Mouse (Mus musculus) erythroblast, embryonic 14.5 days (primary cell): ENCODE results near the gene Fam129a. TPM values are rescaled to one million over a fixed set of nuclear protein-coding genes. Genes with fewer than 3 reads are reported as not detected.
"Not testable (repeated sequence)": the region's sequence is repeated elsewhere in the genome, so short reads cannot be mapped to it uniquely, and the experiment has no call there.

Experiments
- H3K27me3 ChIP-seq: 2 replicates; pipeline ENCODE4 v1.6.1; 2012; ENCODE audit warnings: inconsistent platforms; ENCODE audit not compliant: control insufficient read depth
- H3K36me3 ChIP-seq: 2 replicates; pipeline ENCODE4 v1.6.1; 2012; ENCODE audit warnings: mild to moderate bottlenecking, inconsistent platforms; ENCODE audit not compliant: control insufficient read depth
- H3K4me1 ChIP-seq: 2 replicates; pipeline ENCODE4 v1.6.1; 2012; ENCODE audit warnings: inconsistent platforms; ENCODE audit not compliant: control insufficient read depth
- H3K4me3 ChIP-seq: replicated peaks from 2 replicates; pipeline ENCODE3; 2012; ENCODE audit warnings: moderate library complexity, mild to moderate bottlenecking, inconsistent platforms
- H3K9me3 ChIP-seq: 2 replicates; pipeline ENCODE4 v1.6.1; 2012; ENCODE audit warnings: low read length, inconsistent platforms, mixed read lengths; ENCODE audit not compliant: control insufficient read depth
- GATA1 ChIP-seq: IDR thresholded peaks from 2 replicates; pipeline ENCODE4 v1.6.1; 2012; ENCODE audit warnings: low read length, inconsistent platforms, mixed read lengths
- TAL1 ChIP-seq: IDR thresholded peaks from 3 replicates; pipeline ENCODE4 v1.6.1; 2012; ENCODE audit warnings: low read length, inconsistent platforms, mixed read lengths
- polyA plus RNA-seq: library from polyadenylated mRNA; stranded (reverse); fragments of >175 nt; gene quantifications from 2 replicates; pipeline ENCODE4 v1.2.3, GENCODE M21; 2012

Fam129a gene
- polyA plus RNA-seq, 1 experiment: 0.06 TPM

GRCm38 (mm10) chr1:151597677-151598297 is 26.8 kb downstream of the Fam129a start:
- H3K9me3 ChIP-seq: no peaks in the 10 kb centered on the region
- H3K36me3 ChIP-seq: no peaks in the 10 kb centered on the region
- TF ChIP-seq GATA1: no peak
- TF ChIP-seq TAL1: no peak
- no peaks in the 10 kb centered on the region for H3K27me3 ChIP-seq
- H3K4me1 ChIP-seq: peaks cover 5% of the 10 kb centered on the region
- no peak overlapping the region for H3K4me3 ChIP-seq

GRCm38 (mm10) chr1:151598876-151599275 is 27.9 kb downstream of the Fam129a start:
- Histone ChIP-seq H3K4me3 (no peak overlapping the region), H3K4me1 (peaks cover 5% of the 10 kb centered on the region), H3K9me3 (no peaks in the 10 kb centered on the region), H3K36me3 (no peaks in the 10 kb centered on the region), H3K27me3 (no peaks in the 10 kb centered on the region)
- no peak for TF ChIP-seq TAL1
- no peak for TF ChIP-seq GATA1

GRCm38 (mm10) chr1:151604328-151604727 is 33.3 kb downstream of the Fam129a start:
- no peaks in the 10 kb centered on the region for H3K4me1 ChIP-seq
- TF ChIP-seq TAL1 (no peak), GATA1 (no peak)
- H3K9me3 ChIP-seq: no peaks in the 10 kb centered on the region
- no peak overlapping the region for H3K4me3 ChIP-seq
- no peaks in the 10 kb centered on the region for H3K27me3 ChIP-seq
- H3K36me3 ChIP-seq: no peaks in the 10 kb centered on the region

- H3K4me1 ChIP-seq, H3K27me3 ChIP-seq, H3K36me3 ChIP-seq, H3K4me3 ChIP-seq, H3K9me3 ChIP-seq: not testable (repeated sequence)
Observed at GRCm38 (mm10) chr1:151607957-151608356, 37.0 kb downstream of the Fam129a start.

GRCm38 (mm10) chr1:151610621-151611020 is 39.6 kb downstream of the Fam129a start:
- H3K4me1 ChIP-seq: no peaks in the 10 kb centered on the region; the same call in 1 of the 2 replicates
- no peaks in the 10 kb centered on the region for H3K27me3 ChIP-seq
- no peak overlapping the region for H3K4me3 ChIP-seq
- H3K9me3 ChIP-seq: no peaks in the 10 kb centered on the region
- no peak for TF ChIP-seq GATA1
- TF ChIP-seq TAL1: no peak
- no peaks in the 10 kb centered on the region for H3K36me3 ChIP-seq

GRCm38 (mm10) chr1:151614320-151614935 is 43.4 kb downstream of the Fam129a start:
- TF ChIP-seq GATA1: no peak
- TF ChIP-seq TAL1: no peak
- Histone ChIP-seq H3K4me1 (peaks cover 19% of the 10 kb centered on the region), H3K36me3 (no peaks in the 10 kb centered on the region), H3K4me3 (no peak overlapping the region), H3K27me3 (no peaks in the 10 kb centered on the region), H3K9me3 (peaks cover 6% of the 10 kb centered on the region)

GRCm38 (mm10) chr1:151615625-151616024 is 44.6 kb downstream of the Fam129a start:
- no peaks in the 10 kb centered on the region for H3K27me3 ChIP-seq
- H3K4me3 ChIP-seq: no peak overlapping the region
- no peak for TF ChIP-seq GATA1
- no peak for TF ChIP-seq TAL1
- peaks cover 6% of the 10 kb centered on the region for H3K9me3 ChIP-seq
- H3K4me1 ChIP-seq: peaks cover 19% of the 10 kb centered on the region
- no peaks in the 10 kb centered on the region for H3K36me3 ChIP-seq

GRCm38 (mm10) chr1:151616555-151617205 is 45.7 kb downstream of the Fam129a start:
- H3K4me1 ChIP-seq: peaks cover 25% of the 10 kb centered on the region
- TF ChIP-seq GATA1 (no peak), TAL1 (no peak)
- no peak overlapping the region for H3K4me3 ChIP-seq
- H3K27me3 ChIP-seq: no peaks in the 10 kb centered on the region
- H3K36me3 ChIP-seq: no peaks in the 10 kb centered on the region
- H3K9me3 ChIP-seq: peaks cover 6% of the 10 kb centered on the region

GRCm38 (mm10) chr1:151618251-151618650 is 47.3 kb downstream of the Fam129a start:
- Histone ChIP-seq H3K4me1 (peaks cover 32% of the 10 kb centered on the region), H3K9me3 (peaks cover 6% of the 10 kb centered on the region), H3K4me3 (no peak overlapping the region), H3K36me3 (no peaks in the 10 kb centered on the region), H3K27me3 (no peaks in the 10 kb centered on the region)
- no peak for TF ChIP-seq GATA1
